Mouse (Mus musculus): ENCODE measurements around the gene Limch1. TPM values are rescaled to one million over a fixed set of nuclear protein-coding genes. Genes with fewer than 3 reads are reported as not detected.

The Limch1 gene
- polyA plus RNA-seq, 1 experiment from 2014 or later: 115 TPM

- H3K27ac ChIP-seq: peak overlapping the region; percentile 48; the same call in 1 of the 2 replicates
- no peaks in the 10 kb centered on the region for H3K9me3 ChIP-seq
- H3K9ac ChIP-seq: no peak overlapping the region
- H3K4me3 ChIP-seq: no peak overlapping the region
- no peak for ATAC-seq (ENCODE audit: insufficient number of reproducible peaks, insufficient read depth, low FRiP score, low TSS enrichment, low read depth)
- H3K4me2 ChIP-seq: no peak overlapping the region
- 4% methylated on average over 5 of the region's 5 CpGs for WGBS
- no peaks in the 10 kb centered on the region for H3K27me3 ChIP-seq
- peaks cover 49% of the 10 kb centered on the region for H3K4me1 ChIP-seq
- H3K36me3 ChIP-seq: no peaks in the 10 kb centered on the region
Measured at GRCm38 (mm10) chr5:66720921-66721320, 24.7 kb upstream of the Limch1 start.

DNA sequence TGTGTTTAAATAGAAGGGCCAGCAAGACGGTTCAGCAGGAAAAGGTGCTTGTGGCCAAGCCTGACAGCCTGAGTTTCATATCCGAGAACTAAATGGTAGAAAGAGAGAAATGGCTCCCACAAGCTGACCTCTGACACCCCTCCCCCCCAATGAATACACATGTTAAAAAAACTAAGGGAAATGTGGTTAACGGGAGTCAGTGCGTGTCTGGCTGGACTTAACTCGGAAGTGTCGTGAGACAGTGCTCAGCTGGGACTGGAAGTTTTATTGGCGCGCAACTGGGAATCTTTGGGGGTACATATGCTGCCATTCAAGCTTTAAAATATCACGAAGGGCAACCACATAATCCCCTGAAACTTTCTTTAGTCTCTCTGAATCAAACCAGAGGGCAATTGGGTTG is 23.0 kb upstream of the Limch1 start:
- H3K27me3 ChIP-seq: no peaks in the 10 kb centered on the region
- no peaks in the 10 kb centered on the region for H3K36me3 ChIP-seq
- WGBS: 55% methylated on average over 9 of the region's 9 CpGs
- H3K9me3 ChIP-seq: no peaks in the 10 kb centered on the region
- peak overlapping the region; percentile 8; the same call in 1 of the 2 replicates for H3K27ac ChIP-seq
- no peak for ATAC-seq (ENCODE audit: insufficient number of reproducible peaks, insufficient read depth, low FRiP score, low TSS enrichment, low read depth)
- H3K4me2 ChIP-seq: no peak overlapping the region
- peaks cover 45% of the 10 kb centered on the region for H3K4me1 ChIP-seq
- no peak overlapping the region for H3K4me3 ChIP-seq
- no peak overlapping the region for H3K9ac ChIP-seq

DNA sequence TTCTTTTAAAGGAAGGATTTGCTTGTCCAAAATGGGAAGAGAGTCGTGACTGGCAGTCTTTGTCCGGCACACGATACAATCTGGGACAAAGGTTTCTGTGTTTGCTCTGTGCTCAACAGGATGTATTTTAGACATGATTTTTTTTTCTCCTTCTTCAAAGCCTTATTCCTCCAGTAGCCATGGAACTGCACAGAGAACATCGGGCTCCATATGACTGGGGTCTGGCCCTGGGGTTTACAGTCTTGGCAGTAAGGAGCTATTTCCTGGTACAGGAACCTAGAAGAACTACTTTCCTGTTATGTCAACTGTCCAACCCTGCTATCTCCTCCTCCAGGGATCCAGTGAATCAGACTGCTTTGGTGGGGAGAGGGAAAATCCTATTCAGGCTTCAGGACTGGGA is 22.6 kb upstream of the Limch1 start:
- Histone ChIP-seq H3K4me2 (no peak overlapping the region), H3K27me3 (no peaks in the 10 kb centered on the region), H3K4me3 (no peak overlapping the region), H3K9ac (no peak overlapping the region), H3K9me3 (no peaks in the 10 kb centered on the region), H3K36me3 (no peaks in the 10 kb centered on the region), H3K27ac (peak overlapping the region; percentile 8; the same call in 1 of the 2 replicates), H3K4me1 (peaks cover 40% of the 10 kb centered on the region)
- whole genome bisulfite sequencing: 36% methylated on average over 4 of the region's 4 CpGs
- no peak for ATAC-seq (ENCODE audit: insufficient number of reproducible peaks, insufficient read depth, low FRiP score, low TSS enrichment, low read depth)

GRCm38 (mm10) chr5:66723626-66724025 is 22.0 kb upstream of the Limch1 start:
- Histone ChIP-seq H3K9ac (no peak overlapping the region), H3K4me3 (no peak overlapping the region), H3K27ac (0 out of 2 replicates have a peak overlapping the region, but pooled peaks have one; percentile 8), H3K36me3 (no peaks in the 10 kb centered on the region), H3K9me3 (no peaks in the 10 kb centered on the region), H3K4me2 (no peak overlapping the region), H3K27me3 (no peaks in the 10 kb centered on the region), H3K4me1 (peaks cover 34% of the 10 kb centered on the region)
- WGBS: 84% methylated on average over 3 of the region's 3 CpGs
- ATAC-seq (ENCODE audit: insufficient number of reproducible peaks, insufficient read depth, low FRiP score, low TSS enrichment, low read depth): no peak

- Histone ChIP-seq H3K4me2 (no peak overlapping the region), H3K4me3 (no peak overlapping the region), H3K27me3 (no peaks in the 10 kb centered on the region), H3K9ac (no peak overlapping the region), H3K36me3 (no peaks in the 10 kb centered on the region), H3K9me3 (no peaks in the 10 kb centered on the region), H3K27ac (no peak overlapping the region), H3K4me1 (peaks cover 9% of the 10 kb centered on the region; the same call in 1 of the 2 replicates)
- WGBS: 94% methylated on average over 4 of the region's 4 CpGs
- ATAC-seq (ENCODE audit: insufficient number of reproducible peaks, insufficient read depth, low FRiP score, low TSS enrichment, low read depth): no peak
Measured at GRCm38 (mm10) chr5:66729306-66729705, 16.3 kb upstream of the Limch1 start.

DNA sequence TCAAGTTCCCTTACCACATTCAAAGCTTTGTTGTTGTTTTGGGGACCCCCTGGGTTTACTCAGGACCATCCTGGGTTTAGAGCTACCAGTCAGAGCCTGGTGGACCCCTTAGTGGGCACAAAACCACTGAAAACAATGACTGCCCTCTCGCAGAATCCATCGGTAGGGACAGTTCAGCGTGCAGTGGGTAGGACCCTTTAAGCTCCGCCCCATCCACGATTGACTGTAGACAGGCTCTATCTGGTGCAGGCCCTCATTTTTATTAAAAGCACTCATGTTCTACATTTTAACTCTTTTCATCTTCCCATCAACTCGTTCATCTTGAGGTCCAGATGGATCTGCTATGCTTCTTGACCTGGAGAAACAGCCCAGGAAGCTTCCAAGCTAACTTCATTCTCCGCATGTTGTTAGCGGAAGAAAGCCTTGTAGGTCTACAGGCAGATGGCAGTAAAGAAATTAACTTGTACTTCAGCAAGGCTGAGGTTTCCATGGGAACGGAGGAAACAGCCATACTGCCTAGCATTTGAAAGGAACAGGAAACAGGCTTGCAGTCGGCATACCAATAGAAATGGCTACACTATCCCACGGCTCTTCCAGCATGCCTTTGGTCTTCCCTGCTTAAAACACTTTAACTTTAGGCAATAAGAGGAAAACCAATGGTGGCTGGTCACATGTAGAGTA is 14.9 kb upstream of the Limch1 start:
- 43% methylated on average over 11 of the region's 11 CpGs for WGBS
- H3K27me3 ChIP-seq: no peaks in the 10 kb centered on the region
- no peak overlapping the region for H3K4me3 ChIP-seq
- no peak for ATAC-seq (ENCODE audit: insufficient number of reproducible peaks, insufficient read depth, low FRiP score, low TSS enrichment, low read depth)
- H3K4me2 ChIP-seq: 0 out of 2 replicates have a peak overlapping the region, but pooled peaks have one; percentile 11
- no peak overlapping the region for H3K27ac ChIP-seq
- no peaks in the 10 kb centered on the region for H3K36me3 ChIP-seq
- no peaks in the 10 kb centered on the region for H3K9me3 ChIP-seq
- H3K9ac ChIP-seq: no peak overlapping the region
- H3K4me1 ChIP-seq: peaks cover 5% of the 10 kb centered on the region; the same call in 1 of the 2 replicates

GRCm38 (mm10) chr5:66731302-66731697 is 14.3 kb upstream of the Limch1 start:
- H3K36me3 ChIP-seq: no peaks in the 10 kb centered on the region
- H3K27ac ChIP-seq: no peak overlapping the region
- H3K27me3 ChIP-seq: no peaks in the 10 kb centered on the region
- 77% methylated on average over 1 of the region's 1 CpGs for WGBS
- 0 out of 2 replicates have a peak overlapping the region, but pooled peaks have one; percentile 11 for H3K4me2 ChIP-seq
- H3K4me3 ChIP-seq: no peak overlapping the region
- no peaks in the 10 kb centered on the region for H3K9me3 ChIP-seq
- no peak overlapping the region for H3K9ac ChIP-seq
- no peak for ATAC-seq (ENCODE audit: insufficient number of reproducible peaks, insufficient read depth, low FRiP score, low TSS enrichment, low read depth)
- H3K4me1 ChIP-seq: peaks cover 5% of the 10 kb centered on the region; the same call in 1 of the 2 replicates

- 97% methylated on average over 1 of the region's 1 CpGs for WGBS
- ATAC-seq (ENCODE audit: insufficient number of reproducible peaks, insufficient read depth, low FRiP score, low TSS enrichment, low read depth): no peak
- no peak overlapping the region for H3K4me3 ChIP-seq
- H3K27me3 ChIP-seq: no peaks in the 10 kb centered on the region
- peaks cover 5% of the 10 kb centered on the region; the same call in 1 of the 2 replicates for H3K4me1 ChIP-seq
- H3K36me3 ChIP-seq: no peaks in the 10 kb centered on the region
- H3K9ac ChIP-seq: no peak overlapping the region
- no peak overlapping the region for H3K4me2 ChIP-seq
- no peak overlapping the region for H3K27ac ChIP-seq
- no peaks in the 10 kb centered on the region for H3K9me3 ChIP-seq
Measured at GRCm38 (mm10) chr5:66733556-66733955, 12.1 kb upstream of the Limch1 start.

DNA sequence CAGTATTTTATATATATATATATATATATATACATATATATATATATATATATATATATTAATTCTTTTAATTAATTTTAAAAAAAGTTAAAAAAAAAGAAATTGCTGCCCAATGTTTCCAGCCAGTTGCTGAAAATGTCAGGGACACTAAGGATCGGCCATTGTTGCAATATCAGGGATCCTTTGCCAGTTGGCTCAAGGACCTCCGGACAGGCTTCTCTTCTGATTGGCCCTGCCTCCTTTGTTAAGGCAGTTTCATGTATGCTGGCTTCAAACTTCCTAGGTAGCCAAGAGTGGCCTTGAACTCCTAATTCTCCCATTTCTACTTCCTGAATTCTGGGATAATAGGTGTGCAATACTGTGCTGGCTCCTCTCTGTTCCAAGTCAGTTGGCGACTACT is 6.3 kb upstream of the Limch1 start:
- Histone ChIP-seq H3K4me3 (no peak overlapping the region), H3K9me3 (no peaks in the 10 kb centered on the region), H3K36me3 (no peaks in the 10 kb centered on the region), H3K4me1 (no peaks in the 10 kb centered on the region), H3K9ac (no peak overlapping the region), H3K27me3 (0 out of 2 replicates have a peak, but pooled peaks cover 6% of the 10 kb centered on the region), H3K4me2 (no peak overlapping the region), H3K27ac (no peak overlapping the region)
- 94% methylated on average over 3 of the region's 3 CpGs for WGBS
- ATAC-seq (ENCODE audit: insufficient number of reproducible peaks, insufficient read depth, low FRiP score, low TSS enrichment, low read depth): no peak

- WGBS: under 1% methylated on average over 41 of the region's 42 CpGs
- Histone ChIP-seq H3K36me3 (no peaks in the 10 kb centered on the region), H3K9me3 (no peaks in the 10 kb centered on the region), H3K4me3 (peak overlapping the region; percentile 73), H3K27ac (peak overlapping the region; percentile 66), H3K27me3 (peaks cover 13% of the 10 kb centered on the region), H3K4me2 (peak overlapping the region; percentile 94), H3K4me1 (peaks cover 32% of the 10 kb centered on the region), H3K9ac (peak overlapping the region; percentile 82)
- peak; percentile 64 for ATAC-seq (ENCODE audit: insufficient number of reproducible peaks, insufficient read depth, low FRiP score, low TSS enrichment, low read depth)
Measured at GRCm38 (mm10) chr5:66745996-66746681, 512 bp downstream of the Limch1 start.

- H3K9me3 ChIP-seq: no peaks in the 10 kb centered on the region
- no peak for ATAC-seq (ENCODE audit: insufficient number of reproducible peaks, insufficient read depth, low FRiP score, low TSS enrichment, low read depth)
- peaks cover 13% of the 10 kb centered on the region for H3K27me3 ChIP-seq
- no peak overlapping the region for H3K27ac ChIP-seq
- H3K36me3 ChIP-seq: no peaks in the 10 kb centered on the region
- WGBS: 6% methylated on average over 11 of the region's 11 CpGs
- peak overlapping the region; percentile 82 for H3K9ac ChIP-seq
- H3K4me3 ChIP-seq: peak overlapping the region; percentile 73
- peak overlapping the region; percentile 94 for H3K4me2 ChIP-seq
- peaks cover 38% of the 10 kb centered on the region for H3K4me1 ChIP-seq
Measured at GRCm38 (mm10) chr5:66746761-66747160, 1.1 kb downstream of the Limch1 start.

Data from embryonic facial prominence, embryonic 13.5 days (tissue).